Mouse (Mus musculus): ENCODE results near the gene Slc22a1. TPM values are rescaled to one million over a fixed set of nuclear protein-coding genes. Genes with fewer than 3 reads are reported as not detected.

Slc22a1 gene
- total and polyA plus RNA-seq, 3 experiments: 0.64 to 1.1 (median 0.76) TPM

GRCm38 (mm10) chr17:12671029-12671605, 4.5 kb downstream of the Slc22a1 start:
- no peak overlapping the region for H3K4me3 ChIP-seq (replicated peaks in 1 of 3; ENCODE audit: low read depth in 2 of 3, low read length in 2 of 3, poor library complexity in 1 of 3)
- no peak overlapping the region for H3K27ac ChIP-seq (ENCODE audit: insufficient read depth, low read depth)
- no peak for TF ChIP-seq EP300 (IDR thresholded peaks at IDR 0.05; ENCODE audit: low read length)
- TF ChIP-seq HCFC1 (IDR thresholded peaks at IDR 0.05; ENCODE audit: low read depth, low read length): no peak
- TF ChIP-seq TBP (conservative IDR thresholded peaks at IDR 0.05; ENCODE audit: low read depth, low read length): no peak
- TF ChIP-seq JUND (conservative IDR thresholded peaks at IDR 0.05; ENCODE audit: low read depth, low read length): no peak
- TF ChIP-seq JUN (IDR thresholded peaks at IDR 0.05; ENCODE audit: insufficient read depth, low read depth, low read length): no peak
- TF ChIP-seq GABPA (IDR thresholded peaks at IDR 0.05; ENCODE audit: insufficient replicate concordance, low read depth, low read length): no peak
- no peak for TF ChIP-seq E2F4 (IDR thresholded peaks at IDR 0.05; ENCODE audit: insufficient replicate concordance, low read depth, low read length)
- no peak for TF ChIP-seq ETS1 (conservative IDR thresholded peaks at IDR 0.05; ENCODE audit: low read depth, low read length)
- no peak for TF ChIP-seq ZNF384 (IDR thresholded peaks at IDR 0.05; ENCODE audit: low read depth, low read length)
- TF ChIP-seq NELFE (IDR thresholded peaks at IDR 0.05; ENCODE audit: low read depth, low read length): no peak
- TF ChIP-seq TCF12 (IDR thresholded peaks at IDR 0.05; ENCODE audit: low read depth, low read length): no peak
- TF ChIP-seq ZKSCAN1 (IDR thresholded peaks at IDR 0.05; ENCODE audit: borderline replicate concordance, low read depth, low read length): no peak
- TF ChIP-seq NRF1 (IDR thresholded peaks at IDR 0.05; ENCODE audit: low read depth, low read length): no peak
- no peak for TF ChIP-seq UBTF (IDR thresholded peaks at IDR 0.05; ENCODE audit: low read depth, low read length)
- no peak for TF ChIP-seq SMC3 (IDR thresholded peaks at IDR 0.05; ENCODE audit: low read depth, low read length)
- H3K79me2 ChIP-seq (replicated peaks; ENCODE audit: control insufficient read depth, extremely low read depth, insufficient read depth, poor library complexity, severe bottlenecking): no peaks in the 10 kb centered on the region
- no peak overlapping the region for H3K9ac ChIP-seq (ENCODE audit: insufficient read depth, low read depth)
- no peak for DNase-seq (ENCODE audit: extremely low read depth)
- in situ Hi-C loops (cut with MboI; ENCODE audit: low pct_ligation_motif_present, low pct_unique_long_range_greater_than_20kb, low sequenced_read_pairs): loop anchor here (25.0 kb wide), 1 partner anchor 109 kb away; no protein-coding TSS in a partner anchor
- H3K36me3 ChIP-seq (replicated peaks in 1 of 2; ENCODE audit: control insufficient read depth in 1 of 2, insufficient read depth in 1 of 2, low read length in 1 of 2): no peaks in the 10 kb centered on the region
- dilution Hi-C loops (cut with MboI; ENCODE audit: extremely low pct_ligation_motif_present, extremely low pct_unique_long_range_greater_than_20kb, low sequenced_read_pairs): no loop called here
- H3K27me3 ChIP-seq (replicated peaks): no peaks in the 10 kb centered on the region
- H3K4me2 ChIP-seq (ENCODE audit: insufficient read depth, low read depth, poor library complexity, severe bottlenecking): no peak overlapping the region
- H3K4me1 ChIP-seq (ENCODE audit: control insufficient read depth in 1 of 2, insufficient read depth in 2 of 2): peaks cover 0 to 15% of the 10 kb centered on the region in 2 experiments; a peak in 2 of 4 replicates
- no peaks in the 10 kb centered on the region for H3K9me3 ChIP-seq (replicated peaks; ENCODE audit: low read length)

DNA sequence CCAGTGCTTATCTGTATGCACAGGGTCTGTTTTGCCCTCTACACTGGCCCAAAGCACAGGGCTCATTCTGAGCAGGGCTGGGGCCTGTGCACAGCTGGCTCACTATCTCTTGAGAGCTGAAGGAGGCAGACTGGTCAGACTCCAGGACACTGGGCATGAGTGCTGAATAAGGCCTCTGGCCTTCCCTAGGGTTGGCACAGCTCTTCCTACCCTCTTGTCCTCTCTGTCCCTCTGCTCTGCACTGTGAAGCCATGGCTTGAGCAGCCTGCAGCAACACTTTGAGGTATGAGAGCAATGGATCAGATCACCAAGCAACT, 6.3 kb downstream of the Slc22a1 start:
- TF ChIP-seq USF1 (IDR thresholded peaks at IDR 0.05; ENCODE audit: low read depth, low read length) (no peak), USF2 (conservative IDR thresholded peaks at IDR 0.05; ENCODE audit: low read depth, low read length) (no peak), JUN (IDR thresholded peaks at IDR 0.05; ENCODE audit: insufficient read depth, low read depth, low read length) (no peak), E2F4 (IDR thresholded peaks at IDR 0.05; ENCODE audit: insufficient replicate concordance, low read depth, low read length) (no peak), HCFC1 (IDR thresholded peaks at IDR 0.05; ENCODE audit: low read depth, low read length) (no peak), MAFK (IDR thresholded peaks at IDR 0.05; ENCODE audit: insufficient replicate concordance, low read length) (no peak), UBTF (IDR thresholded peaks at IDR 0.05; ENCODE audit: low read depth, low read length) (no peak), PAX5 (IDR thresholded peaks at IDR 0.05; ENCODE audit: low read length) (no peak), RCOR1 (conservative IDR thresholded peaks at IDR 0.05; ENCODE audit: low read depth, low read length) (no peak), ZNF384 (IDR thresholded peaks at IDR 0.05; ENCODE audit: low read depth, low read length) (no peak), NELFE (IDR thresholded peaks at IDR 0.05; ENCODE audit: low read depth, low read length) (no peak), ZC3H11A (IDR thresholded peaks at IDR 0.05; ENCODE audit: low read depth, low read length) (no peak)
- Histone ChIP-seq H3K27me3 (replicated peaks) (no peaks in the 10 kb centered on the region), H3K4me2 (ENCODE audit: insufficient read depth, low read depth, poor library complexity, severe bottlenecking) (no peak overlapping the region), H3K4me1 (ENCODE audit: control insufficient read depth in 1 of 2, insufficient read depth in 2 of 2) (peaks cover 0 to 15% of the 10 kb centered on the region in 2 experiments; a peak in 2 of 4 replicates), H3K9ac (ENCODE audit: insufficient read depth, low read depth) (no peak overlapping the region), H3K4me3 (replicated peaks in 1 of 3; ENCODE audit: low read depth in 2 of 3, low read length in 2 of 3, poor library complexity in 1 of 3) (no peak overlapping the region), H3K36me3 (replicated peaks in 1 of 2; ENCODE audit: control insufficient read depth in 1 of 2, insufficient read depth in 1 of 2, low read length in 1 of 2) (no peaks in the 10 kb centered on the region), H3K9me3 (replicated peaks; ENCODE audit: low read length) (no peaks in the 10 kb centered on the region), H3K79me2 (replicated peaks; ENCODE audit: control insufficient read depth, extremely low read depth, insufficient read depth, poor library complexity, severe bottlenecking) (no peaks in the 10 kb centered on the region), H3K27ac (ENCODE audit: insufficient read depth, low read depth) (no peak overlapping the region)
- in situ Hi-C loops (cut with MboI; ENCODE audit: low pct_ligation_motif_present, low pct_unique_long_range_greater_than_20kb, low sequenced_read_pairs) (loop anchor here (10.0 to 25.0 kb wide), 2 partner anchors 107 to 255 kb away; no protein-coding TSS in a partner anchor), dilution Hi-C loops (cut with MboI; ENCODE audit: extremely low pct_ligation_motif_present, extremely low pct_unique_long_range_greater_than_20kb, low sequenced_read_pairs) (no loop called here)
- no peak for DNase-seq (ENCODE audit: extremely low read depth)

Data from CH12.LX (cell line).